Mouse (Mus musculus) urinary bladder, postnatal 10 days (tissue): ENCODE measurements around the gene Dgcr8.

Experiments used
- DNase-seq: peaks from one replicate; pipeline ENCODE4 v3.0.0; 2022; ENCODE audit warnings: low spot score

Gene Dgcr8

DNA sequence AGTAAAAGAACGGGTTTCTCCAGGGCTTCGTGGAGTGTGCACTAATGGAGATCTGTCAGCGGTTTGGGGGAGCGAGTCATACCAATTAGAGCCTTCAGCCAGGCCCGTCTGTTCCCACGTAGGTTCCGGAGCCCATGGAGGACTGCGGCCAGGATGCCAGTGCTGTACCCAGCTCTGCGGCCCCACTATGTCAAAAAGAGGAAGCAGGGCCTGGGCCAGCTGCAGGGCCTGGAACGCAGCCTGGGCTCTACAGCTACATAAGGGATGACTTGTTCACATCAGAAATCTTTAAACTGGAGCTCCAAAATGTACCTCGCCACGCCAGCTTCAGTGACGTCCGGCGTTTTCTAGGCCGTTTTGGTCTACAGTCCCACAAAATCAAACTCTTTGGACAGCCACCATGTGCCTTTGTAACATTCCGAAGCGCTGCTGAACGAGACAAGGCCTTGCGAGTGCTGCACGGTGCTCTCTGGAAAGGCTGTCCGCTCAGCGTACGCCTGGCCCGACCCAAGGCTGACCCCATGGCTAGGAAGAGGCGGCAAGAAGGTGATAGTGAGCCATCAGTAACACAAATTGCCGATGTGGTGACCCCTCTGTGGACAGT lies 39.6 kb downstream of the Dgcr8 start:
- DNase-seq: no peak

DNA sequence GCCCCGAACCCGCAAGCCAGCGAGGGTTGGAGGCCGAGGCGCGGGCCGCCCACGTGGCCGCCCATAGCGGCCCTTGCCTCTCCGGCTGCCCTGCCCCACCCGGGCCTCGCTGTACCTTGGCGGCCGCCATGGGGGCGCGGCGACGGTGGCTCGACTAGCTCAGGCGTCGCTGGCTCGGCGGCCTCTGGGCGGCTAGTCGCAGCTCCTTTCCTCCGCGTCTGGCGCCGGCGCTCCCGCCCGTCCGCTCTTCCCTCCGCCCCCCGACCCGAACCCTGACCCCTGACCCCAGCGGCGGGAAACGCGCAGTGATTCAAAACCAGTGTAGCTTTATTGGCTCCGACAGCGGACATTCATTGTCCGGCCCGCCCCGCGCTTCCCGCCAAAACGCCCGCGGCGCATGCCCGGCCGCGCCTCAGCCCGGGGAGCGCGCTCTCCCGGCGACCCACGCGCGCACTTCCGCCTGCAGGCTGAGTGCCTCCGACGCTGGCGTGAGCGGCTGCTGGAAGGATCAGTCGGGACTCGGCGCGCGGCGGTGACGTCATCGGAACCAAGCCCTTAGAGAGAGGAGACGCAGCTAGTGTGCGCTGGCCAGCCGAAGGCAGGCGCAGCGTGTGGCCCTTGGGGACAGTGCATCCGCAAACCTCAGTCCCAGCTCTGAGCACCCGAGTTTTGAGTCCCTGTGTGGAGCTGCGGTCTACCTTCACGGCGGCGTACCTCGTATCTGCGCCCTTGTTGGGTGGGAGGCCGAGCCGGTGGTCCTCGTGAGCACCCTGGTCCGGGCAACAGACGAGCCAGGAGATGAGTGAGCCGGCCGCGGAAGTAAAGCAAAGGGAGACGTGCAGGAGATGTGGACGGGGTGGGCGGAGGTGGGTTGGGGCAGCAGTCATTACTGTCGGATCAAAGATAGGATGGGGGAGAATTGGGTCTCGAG lies 40.3 kb downstream of the Dgcr8 start, which contains the start of the genes Trmt2a and Ranbp1:
Gene Trmt2a, plus strand, starts transcription at position 247 of the 931 bp plus-strand sequence.
Gene Ranbp1, minus strand, starts transcription at position 300 of the 931 bp plus-strand sequence.
- peak; percentile 99 for DNase-seq

DNA sequence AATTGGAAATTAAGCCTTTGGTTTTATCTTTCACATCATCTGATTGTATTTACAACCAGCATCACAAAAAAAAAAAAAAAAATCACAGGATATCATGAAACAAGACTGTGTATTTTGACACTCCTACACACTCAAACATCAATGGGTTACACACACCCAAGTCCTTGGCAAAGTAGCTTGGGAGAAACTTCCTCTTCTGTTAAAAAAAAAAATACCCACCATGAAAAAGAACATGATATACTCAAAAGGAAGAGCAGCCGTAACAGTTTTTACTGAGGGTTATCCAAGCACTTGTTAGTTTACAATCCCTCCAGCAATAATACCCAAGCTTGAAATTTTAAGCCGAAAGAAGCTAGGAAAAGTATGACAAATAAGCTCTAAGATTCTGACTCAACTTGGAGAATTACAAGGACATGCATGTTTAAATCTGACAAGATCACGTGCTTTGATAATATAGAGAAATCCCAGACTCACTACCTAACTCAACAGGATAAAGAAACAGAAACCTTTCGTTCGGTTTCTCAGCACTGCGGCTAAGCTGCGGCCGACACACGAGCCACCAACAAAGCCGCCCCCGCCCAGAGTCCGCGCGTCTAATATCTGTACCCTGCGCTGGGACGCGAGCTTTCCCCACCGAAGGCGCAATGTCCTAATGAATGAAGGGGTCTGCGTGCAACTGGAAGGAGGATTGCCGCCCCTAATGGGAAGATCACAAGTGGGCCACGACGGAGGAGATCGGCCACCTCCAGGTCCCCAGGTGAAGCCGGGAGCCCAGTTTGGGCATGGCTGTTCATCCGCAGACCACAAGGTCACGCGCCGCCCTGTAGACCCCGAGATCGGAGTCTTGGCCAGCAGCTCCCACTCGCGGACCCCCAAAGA lies 41.3 kb downstream of the Dgcr8 start:
- DNase-seq: no peak

DNA sequence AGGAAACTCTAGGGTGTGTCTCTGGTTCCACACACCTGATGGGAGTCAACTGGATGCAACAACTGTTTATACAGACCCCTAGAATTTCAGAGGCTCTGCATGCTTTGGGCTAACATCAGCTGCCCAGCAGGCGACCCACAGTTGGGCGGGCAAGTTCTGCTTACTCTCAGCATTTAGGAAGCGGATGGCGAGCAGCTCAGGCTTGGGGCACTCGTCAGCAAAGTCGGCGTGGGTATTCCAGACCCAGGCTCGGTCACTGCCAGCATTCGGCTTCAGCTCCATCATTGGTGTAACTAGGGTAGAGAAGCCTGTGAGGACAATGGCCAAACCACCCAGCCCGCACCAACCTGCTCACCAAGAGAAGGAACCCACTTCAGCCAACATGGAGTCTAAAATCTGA lies 47.5 kb downstream of the Dgcr8 start:
- no peak for DNase-seq

DNA sequence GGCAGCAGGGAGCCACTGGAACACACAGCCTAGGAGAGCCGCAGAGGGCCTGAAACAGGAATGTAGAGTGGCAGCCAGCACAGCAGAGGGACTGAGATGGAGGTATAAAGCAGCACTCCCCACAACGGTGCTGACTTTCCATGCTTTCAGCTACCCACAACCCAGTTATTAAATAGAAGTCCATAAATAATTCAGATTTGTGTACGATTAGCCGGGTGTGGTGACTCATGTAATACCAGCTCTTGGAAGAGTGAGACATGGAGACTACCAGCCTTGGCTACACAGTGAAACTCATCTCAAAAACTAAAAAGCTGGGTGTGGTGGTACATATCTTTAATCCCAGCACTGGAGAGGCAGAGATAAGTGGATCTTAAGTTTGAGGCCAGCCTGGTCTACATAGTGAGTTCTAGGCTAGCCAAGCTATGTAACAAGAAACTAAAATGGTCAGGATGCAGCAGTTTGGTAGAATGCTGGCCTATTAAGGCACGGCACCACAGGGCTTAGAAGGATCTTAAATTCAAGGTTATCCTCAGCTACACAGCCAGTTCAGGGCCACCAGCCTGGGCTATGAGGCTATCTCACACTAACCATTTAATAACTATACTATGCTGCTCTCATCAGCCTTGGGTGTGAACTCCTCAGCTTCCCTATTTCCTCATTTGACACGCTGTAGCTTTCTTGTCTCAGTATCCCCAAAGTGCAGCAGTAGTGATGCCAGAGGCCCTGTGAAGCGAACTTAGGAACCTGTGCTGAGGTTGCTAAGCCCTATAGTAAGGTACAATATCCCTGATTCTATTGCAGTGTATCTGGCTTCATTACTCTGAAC lies 52.2 kb downstream of the Dgcr8 start:
- DNase-seq: no peak

DNA sequence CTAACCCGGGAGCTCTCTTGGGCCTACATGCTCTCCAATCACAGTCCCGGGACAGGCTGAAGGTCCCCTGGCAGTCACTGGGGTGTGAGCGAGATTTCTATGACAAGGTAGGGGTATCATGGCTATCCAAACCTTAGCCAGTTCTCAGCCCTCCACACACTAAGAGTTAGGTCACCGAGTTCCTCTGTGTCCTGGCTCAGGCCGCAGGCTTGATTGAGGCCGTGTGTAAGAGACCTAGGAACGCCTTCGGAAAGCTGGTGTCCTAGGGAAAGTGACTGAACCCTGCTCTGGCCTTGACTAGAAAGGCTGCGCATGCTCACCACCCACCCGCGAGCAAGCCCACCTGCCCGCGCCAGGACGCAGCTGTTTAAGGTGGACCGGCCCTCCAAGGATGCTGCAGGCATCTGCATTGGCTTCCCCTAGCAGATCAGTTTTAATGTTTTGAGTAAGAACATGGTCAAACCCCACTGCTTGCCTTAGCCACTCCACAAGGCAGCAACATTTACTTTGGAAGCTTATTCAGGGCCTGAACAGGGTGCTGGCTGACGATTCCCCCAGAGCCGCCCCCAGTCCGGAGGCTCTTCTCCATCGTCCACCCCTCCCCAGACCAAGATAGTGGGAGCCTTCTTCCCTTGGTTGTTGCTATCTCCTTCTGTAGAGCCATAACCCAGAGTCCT lies 53.5 kb downstream of the Dgcr8 start:
- no peak for DNase-seq

DNA sequence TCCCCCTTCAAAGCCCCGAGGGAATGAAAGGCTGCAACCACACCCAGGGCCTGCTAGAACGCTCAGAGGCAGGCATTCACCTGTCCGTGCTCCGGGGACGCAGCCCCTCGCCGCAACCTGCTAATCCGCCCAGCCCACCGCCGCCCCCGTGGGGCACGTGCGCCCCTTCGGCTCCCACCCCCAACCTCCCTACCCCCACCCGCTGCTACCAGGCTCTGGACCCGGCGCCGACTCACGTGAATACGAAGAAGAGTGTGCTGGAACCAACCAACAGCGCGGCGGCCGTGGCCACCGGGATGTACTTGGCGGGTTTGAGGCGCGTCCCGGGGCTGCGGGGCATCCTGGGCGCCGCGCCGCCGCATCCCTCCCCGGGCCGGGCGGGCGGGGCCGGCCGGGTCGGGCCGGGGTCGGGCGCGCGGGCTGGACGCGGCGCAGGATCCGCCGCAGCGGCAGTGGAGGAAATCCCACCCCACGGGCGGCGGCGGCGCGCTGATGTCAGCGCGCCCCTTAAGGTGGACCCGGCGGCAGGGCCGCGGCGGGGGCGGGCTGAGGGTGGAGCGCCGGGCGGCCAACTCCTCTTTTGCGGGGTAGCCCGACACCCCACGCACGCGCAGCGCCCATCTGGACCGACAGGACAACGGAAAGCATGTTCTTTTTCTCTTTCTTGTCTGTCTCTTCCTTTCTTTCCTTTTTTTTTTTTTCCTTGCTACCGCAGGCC lies 54.2 kb downstream of the Dgcr8 start, which contains the start of gene Zdhhc8:
Gene Zdhhc8, minus strand, starts transcription at position 466 of the 718 bp plus-strand sequence.
- DNase-seq: no peak

DNA sequence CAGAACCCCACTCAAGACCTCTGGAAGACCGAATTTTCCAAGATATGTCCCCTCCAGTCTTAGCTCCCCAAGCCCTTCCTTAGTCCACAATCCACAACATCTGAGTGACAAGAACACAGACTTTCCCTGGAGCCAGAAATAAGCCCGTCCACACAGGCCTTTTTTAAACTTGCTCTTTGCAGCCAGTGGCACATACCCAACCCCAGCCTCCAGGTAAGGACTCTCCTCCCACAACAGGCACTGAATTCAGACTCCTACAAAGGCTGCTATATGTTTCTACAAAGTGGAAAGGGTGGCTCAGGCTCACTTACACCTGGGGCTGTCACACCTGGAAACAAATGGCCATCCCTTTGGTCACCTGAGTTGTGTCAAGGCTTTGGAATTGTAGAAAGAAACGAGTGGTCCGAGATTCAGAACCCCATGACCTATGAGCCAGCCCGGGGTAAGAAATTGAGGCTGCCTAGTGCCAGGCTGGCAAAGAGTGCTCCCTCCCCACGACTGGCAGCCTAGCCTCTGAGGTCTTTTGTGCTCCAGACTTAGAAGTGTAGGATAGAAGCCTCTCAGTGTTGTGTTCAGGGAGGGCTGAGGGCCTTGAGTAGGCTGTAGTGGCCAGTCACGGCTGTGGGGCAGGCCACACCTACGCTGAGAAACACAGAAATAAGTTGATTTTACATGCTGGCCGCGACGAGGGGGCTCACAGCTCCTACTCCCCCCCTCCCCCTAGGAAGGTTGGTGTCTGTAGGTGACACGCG lies 55.0 kb downstream of the Dgcr8 start:
- no peak for DNase-seq

DNA sequence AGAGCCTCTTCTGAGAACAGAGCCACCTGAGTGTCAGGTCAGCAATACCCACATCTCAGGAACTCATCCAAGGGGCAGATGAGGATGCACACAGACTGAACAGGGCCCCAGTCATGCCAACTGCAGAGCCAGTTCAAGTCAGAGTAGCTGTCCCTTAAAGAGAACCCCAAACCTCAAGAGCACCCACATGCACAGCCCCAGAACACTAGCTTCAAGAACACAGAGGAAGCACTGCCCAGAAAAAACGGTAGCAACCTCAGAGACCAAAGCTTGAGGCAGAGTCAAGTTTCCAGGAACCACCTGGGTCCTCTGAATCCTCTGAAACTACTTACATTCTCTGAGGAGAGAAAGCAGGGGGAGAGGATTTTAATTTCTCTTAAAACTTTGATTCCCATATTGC lies 55.6 kb downstream of the Dgcr8 start:
- DNase-seq: no peak

DNA sequence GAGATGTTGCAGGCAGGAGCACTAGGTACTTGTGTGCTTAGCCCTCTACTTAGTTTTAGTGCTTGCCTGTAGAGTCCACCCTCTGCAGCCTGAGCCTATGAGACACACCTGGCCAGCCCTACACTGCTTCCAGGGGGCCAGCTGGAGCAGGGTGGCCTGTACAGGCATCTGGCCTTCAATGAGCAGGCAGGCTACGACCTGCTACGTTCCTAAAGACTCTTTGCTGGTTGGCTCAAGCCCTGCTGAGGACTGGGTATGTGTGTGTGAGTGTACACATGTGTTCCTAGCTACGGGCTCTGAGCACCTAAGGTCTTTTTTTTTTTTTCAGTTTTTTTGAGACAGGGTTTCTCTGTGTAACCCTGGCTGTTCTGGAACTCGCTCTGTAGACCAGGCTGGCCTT lies 57.6 kb downstream of the Dgcr8 start:
- DNase-seq: no peak

DNA sequence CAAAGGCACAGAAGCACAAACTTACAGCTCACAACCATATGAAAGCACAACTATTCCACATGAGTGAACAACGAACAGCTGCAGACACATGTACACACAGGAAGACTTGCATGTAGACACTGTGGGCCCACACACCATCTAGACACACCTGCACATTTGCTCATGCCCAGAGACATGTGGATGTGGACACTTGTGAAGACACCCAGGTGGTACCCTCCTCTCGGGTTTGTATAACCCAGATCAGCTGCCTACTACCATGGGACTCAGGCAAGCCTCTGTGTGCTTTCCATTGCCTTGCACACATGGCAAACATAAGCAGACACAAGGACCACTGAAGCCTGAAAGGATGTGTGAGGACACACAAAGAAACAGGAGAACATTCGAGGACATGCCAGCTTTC lies 58.0 kb downstream of the Dgcr8 start:
- DNase-seq: no peak

DNA sequence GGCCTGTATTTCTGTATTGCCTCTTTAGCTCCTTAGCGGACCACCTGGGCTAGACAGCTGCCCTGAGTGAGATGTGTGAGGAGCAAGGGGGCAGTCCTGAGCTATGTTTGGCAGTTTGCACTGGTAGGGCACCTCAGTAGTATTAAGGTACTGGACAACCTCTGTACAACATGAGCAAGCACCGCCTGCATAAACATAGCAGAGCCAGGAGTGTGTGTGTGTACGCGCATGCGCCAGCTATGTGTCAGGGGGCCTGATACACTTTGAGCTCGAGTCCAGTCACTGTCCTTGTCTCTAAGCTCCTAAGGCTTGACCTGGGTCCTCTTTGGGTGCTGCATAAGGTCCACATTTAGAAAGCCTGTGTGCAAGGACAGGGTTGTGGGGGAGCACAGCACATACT lies 58.4 kb downstream of the Dgcr8 start:
- no peak for DNase-seq

DNA sequence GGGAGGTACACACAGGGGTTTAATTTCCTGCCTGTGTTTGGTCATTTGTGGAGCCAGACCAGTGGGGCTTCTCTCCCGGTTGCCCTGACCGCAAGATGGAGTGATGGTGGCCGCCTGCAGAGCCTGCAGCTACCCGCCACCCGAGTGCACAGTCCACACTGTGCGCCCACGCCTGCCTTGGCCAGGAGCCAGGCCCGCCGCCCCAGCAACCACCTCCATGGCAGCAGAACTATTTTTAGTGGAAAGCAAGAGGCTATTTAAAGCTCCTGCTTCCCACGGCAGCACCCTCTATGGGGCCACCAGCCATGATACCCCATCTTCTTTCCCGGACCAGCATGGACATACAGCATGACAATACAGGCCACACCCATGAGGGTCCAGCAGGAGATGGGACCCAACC lies 59.4 kb downstream of the Dgcr8 start:
- no peak for DNase-seq

DNA sequence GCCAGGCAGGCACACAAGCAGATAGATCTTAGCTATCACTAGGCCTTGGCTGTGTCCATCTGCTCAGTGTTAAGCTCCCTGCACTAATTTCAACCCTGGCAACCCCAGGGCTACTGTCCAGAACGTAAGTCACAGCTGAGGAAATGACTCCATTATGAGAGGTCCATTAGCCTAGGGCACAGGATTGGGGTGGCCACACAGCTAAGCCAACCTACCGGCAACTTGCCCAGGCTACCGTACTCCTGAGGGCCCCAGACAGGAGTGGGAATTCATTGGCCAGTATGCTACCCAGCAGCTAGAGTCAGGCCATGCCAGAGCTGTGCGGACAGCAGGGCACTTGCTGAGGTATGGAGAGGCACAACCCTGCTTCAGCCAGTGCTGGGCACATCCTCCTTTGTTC lies 60.2 kb downstream of the Dgcr8 start:
- no peak for DNase-seq

DNA sequence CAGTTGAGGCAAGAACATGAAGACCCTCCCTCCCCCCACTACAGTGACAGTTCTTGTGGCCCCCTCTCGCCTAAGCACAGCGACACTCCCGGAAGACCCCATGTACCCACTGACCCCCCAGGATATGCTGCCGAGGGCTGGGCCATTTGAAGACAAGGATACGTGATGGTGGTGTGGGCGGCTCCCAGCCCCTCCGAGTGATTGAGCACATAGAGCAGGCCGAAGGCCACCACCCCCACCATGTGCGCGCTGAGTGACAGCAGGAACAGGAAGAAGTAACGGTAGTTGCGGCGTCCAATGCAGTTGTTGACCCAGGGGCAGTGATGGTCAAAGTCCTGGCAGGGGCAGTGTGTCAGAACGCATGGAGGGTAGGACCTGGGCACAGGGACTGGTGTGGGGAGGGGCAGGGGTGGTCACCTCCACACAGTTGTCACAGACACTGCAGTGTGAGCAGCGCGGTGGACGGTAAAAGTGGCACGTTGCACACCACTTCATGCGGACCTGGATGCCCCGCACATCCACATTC lies 61.1 kb downstream of the Dgcr8 start:
- no peak for DNase-seq

DNA sequence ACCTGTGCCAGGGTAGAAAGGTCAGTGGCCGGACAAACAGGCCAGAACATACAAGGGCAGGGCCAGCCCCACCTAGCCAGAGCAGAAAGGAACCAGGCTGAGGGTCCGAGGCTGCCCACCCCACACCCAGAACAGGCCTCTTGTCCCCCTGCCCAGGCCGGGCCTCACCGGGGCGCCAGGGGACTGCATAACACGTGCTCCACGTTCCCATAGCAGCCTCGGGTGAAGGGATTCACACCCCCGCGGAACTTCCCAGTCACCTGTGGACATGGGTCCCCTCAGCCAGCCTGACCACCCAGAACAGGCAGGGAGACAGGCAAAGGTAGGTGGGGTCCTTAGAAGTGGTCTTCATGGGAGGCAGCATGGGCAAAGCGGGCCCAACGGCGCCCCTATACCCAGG lies 61.9 kb downstream of the Dgcr8 start:
- no peak for DNase-seq

DNA sequence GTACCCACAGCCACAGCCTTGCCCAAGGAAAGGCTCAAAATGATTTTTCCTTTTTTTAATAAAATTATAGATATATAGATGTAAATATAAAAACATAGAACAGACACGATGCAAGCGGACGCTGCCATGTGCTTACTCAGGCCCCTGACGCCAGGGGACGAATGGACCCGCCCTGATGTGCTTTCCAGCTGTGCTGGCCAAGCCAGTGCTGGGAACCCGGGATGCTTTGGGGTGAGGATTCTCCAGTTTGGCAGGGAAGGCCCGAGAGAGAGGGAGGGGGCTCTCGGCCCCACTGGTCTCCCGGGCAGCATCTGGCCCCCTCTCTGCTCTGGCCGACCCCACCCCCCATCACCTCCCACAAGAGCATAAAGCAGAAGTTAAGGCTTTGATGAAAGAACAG lies 66.9 kb downstream of the Dgcr8 start:
- DNase-seq: no peak

DNA sequence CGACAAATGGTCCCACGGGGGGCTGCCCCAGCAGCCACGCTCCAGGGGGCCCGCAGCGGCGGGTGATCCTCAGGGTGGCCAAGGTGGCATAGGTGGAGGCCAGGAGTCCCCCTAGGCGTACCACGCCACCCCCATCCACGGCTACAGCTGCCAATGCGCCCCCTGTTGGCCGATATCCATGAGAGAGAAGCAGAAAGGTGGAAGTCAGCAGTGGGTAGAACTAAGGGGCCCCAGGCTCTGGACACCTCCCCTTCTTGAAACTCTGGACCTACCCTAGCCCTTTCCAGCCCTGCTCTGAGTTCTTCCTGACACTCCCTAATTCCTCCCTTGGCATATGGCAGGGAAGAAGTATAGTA lies 67.5 kb downstream of the Dgcr8 start:
- DNase-seq: no peak

DNA sequence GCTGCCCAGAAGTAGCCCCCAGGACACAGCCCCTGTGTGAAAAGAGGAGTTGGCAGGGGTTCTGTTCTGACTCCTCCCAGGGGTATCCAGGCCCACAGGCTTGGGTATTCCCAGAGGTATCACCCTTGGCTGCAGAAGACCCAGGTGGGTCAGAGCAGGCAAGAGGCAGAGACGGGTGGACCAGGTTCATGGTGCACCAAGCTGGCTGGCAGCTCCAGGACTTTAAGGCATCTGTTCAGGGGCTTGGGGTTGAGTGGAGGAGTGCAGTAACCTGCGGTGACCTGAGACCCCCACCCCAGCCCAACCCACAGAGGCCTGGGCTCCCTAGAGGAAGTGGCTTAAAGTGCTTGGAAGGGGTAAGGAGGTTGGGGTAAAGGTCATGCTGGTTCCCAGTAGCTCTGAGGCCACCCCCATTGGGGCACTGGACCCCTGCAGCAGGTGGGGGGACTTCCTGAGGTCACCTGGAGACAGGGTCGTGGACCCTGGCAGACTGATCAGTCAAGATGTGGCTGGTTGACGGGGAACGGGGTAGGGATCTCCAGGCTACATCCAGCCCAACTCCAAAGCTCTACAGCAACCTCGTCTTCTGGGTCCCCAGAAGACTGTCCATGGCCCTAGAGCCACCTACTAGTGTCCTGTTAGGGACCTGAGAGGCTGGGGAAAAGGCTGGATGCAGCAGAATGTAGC lies 68.0 kb downstream of the Dgcr8 start:
- DNase-seq: no peak
